Mouse (Mus musculus): ENCODE measurements around the gene Frrs1. TPM values are rescaled to one million over a fixed set of nuclear protein-coding genes. Genes with fewer than 3 reads are reported as not detected.

Frrs1 gene
- polyA plus RNA-seq, 1 experiment, result 0.92 TPM

- no peak for TF ChIP-seq TAL1 (IDR thresholded peaks at IDR 0.05; ENCODE audit: low read length)
- no peak for TF ChIP-seq GATA1 (IDR thresholded peaks at IDR 0.05; ENCODE audit: low read length)
- H3K36me3 ChIP-seq (ENCODE audit: control insufficient read depth), result peaks cover 91% of the 10 kb centered on the region
- H3K9me3 ChIP-seq (ENCODE audit: control insufficient read depth, low read length), result no peaks in the 10 kb centered on the region
Observed at GRCm38 (mm10) chr3:116889358-116889757, 30.1 kb downstream of the Frrs1 start.

GRCm38 (mm10) chr3:116890576-116890975, 31.3 kb downstream of the Frrs1 start:
- H3K36me3 ChIP-seq (ENCODE audit: control insufficient read depth), result peaks cover 91% of the 10 kb centered on the region
- no peak overlapping the region for H3K4me3 ChIP-seq (replicated peaks)
- no peaks in the 10 kb centered on the region for H3K27me3 ChIP-seq (ENCODE audit: control insufficient read depth)
- H3K9me3 ChIP-seq (ENCODE audit: control insufficient read depth, low read length), result no peaks in the 10 kb centered on the region
- H3K4me1 ChIP-seq (ENCODE audit: control insufficient read depth), result no peaks in the 10 kb centered on the region
- TF ChIP-seq GATA1 (IDR thresholded peaks at IDR 0.05; ENCODE audit: low read length), result no peak

More at GRCm38 (mm10) chr3:116889358-116889757, 30.1 kb downstream of the Frrs1 start:
- H3K27me3 ChIP-seq (ENCODE audit: control insufficient read depth), result no peaks in the 10 kb centered on the region
- no peak overlapping the region for H3K4me3 ChIP-seq (replicated peaks)
- H3K4me1 ChIP-seq (ENCODE audit: control insufficient read depth), result no peaks in the 10 kb centered on the region

- H3K36me3 ChIP-seq (ENCODE audit: control insufficient read depth), result peaks cover 91% of the 10 kb centered on the region
- TF ChIP-seq GATA1 (IDR thresholded peaks at IDR 0.05; ENCODE audit: low read length) (no peak), TAL1 (IDR thresholded peaks at IDR 0.05; ENCODE audit: low read length) (no peak)
- no peak overlapping the region for H3K4me3 ChIP-seq (replicated peaks)
- no peaks in the 10 kb centered on the region for H3K9me3 ChIP-seq (ENCODE audit: control insufficient read depth, low read length)
- H3K27me3 ChIP-seq (ENCODE audit: control insufficient read depth), result no peaks in the 10 kb centered on the region
- no peaks in the 10 kb centered on the region for H3K4me1 ChIP-seq (ENCODE audit: control insufficient read depth)
Observed at GRCm38 (mm10) chr3:116891436-116892205, 32.4 kb downstream of the Frrs1 start.

- Histone ChIP-seq H3K4me3 (replicated peaks) (no peak overlapping the region), H3K9me3 (ENCODE audit: control insufficient read depth, low read length) (peaks cover 2% of the 10 kb centered on the region; the same call in 1 of the 2 replicates), H3K4me1 (ENCODE audit: control insufficient read depth) (no peaks in the 10 kb centered on the region), H3K36me3 (ENCODE audit: control insufficient read depth) (peaks cover 91% of the 10 kb centered on the region), H3K27me3 (ENCODE audit: control insufficient read depth) (no peaks in the 10 kb centered on the region)
- TF ChIP-seq GATA1 (IDR thresholded peaks at IDR 0.05; ENCODE audit: low read length) (no peak), TAL1 (IDR thresholded peaks at IDR 0.05; ENCODE audit: low read length) (no peak)
Observed at GRCm38 (mm10) chr3:116892206-116892563, 32.9 kb downstream of the Frrs1 start.

GRCm38 (mm10) chr3:116892872-116893271, 33.6 kb downstream of the Frrs1 start:
- peaks cover 91% of the 10 kb centered on the region for H3K36me3 ChIP-seq (ENCODE audit: control insufficient read depth)
- no peak for TF ChIP-seq GATA1 (IDR thresholded peaks at IDR 0.05; ENCODE audit: low read length)
- no peak for TF ChIP-seq TAL1 (IDR thresholded peaks at IDR 0.05; ENCODE audit: low read length)
- H3K27me3 ChIP-seq (ENCODE audit: control insufficient read depth), result no peaks in the 10 kb centered on the region
- no peaks in the 10 kb centered on the region for H3K4me1 ChIP-seq (ENCODE audit: control insufficient read depth)
- peaks cover 5% of the 10 kb centered on the region; the same call in 1 of the 2 replicates for H3K9me3 ChIP-seq (ENCODE audit: control insufficient read depth, low read length)
- no peak overlapping the region for H3K4me3 ChIP-seq (replicated peaks)

- TF ChIP-seq TAL1 (IDR thresholded peaks at IDR 0.05; ENCODE audit: low read length), result no peak
- TF ChIP-seq GATA1 (IDR thresholded peaks at IDR 0.05; ENCODE audit: low read length), result no peak
- Histone ChIP-seq H3K27me3 (ENCODE audit: control insufficient read depth) (no peaks in the 10 kb centered on the region), H3K9me3 (ENCODE audit: control insufficient read depth, low read length) (no peaks in the 10 kb centered on the region), H3K36me3 (ENCODE audit: control insufficient read depth) (peaks cover 90% of the 10 kb centered on the region), H3K4me3 (replicated peaks) (no peak overlapping the region), H3K4me1 (ENCODE audit: control insufficient read depth) (no peaks in the 10 kb centered on the region)
Observed at GRCm38 (mm10) chr3:116904158-116904557, 44.9 kb downstream of the Frrs1 start.

- Histone ChIP-seq H3K4me1 (ENCODE audit: control insufficient read depth) (no peaks in the 10 kb centered on the region), H3K27me3 (ENCODE audit: control insufficient read depth) (no peaks in the 10 kb centered on the region), H3K9me3 (ENCODE audit: control insufficient read depth, low read length) (no peaks in the 10 kb centered on the region), H3K4me3 (replicated peaks) (no peak overlapping the region), H3K36me3 (ENCODE audit: control insufficient read depth) (peaks cover 74% of the 10 kb centered on the region)
- no peak for TF ChIP-seq TAL1 (IDR thresholded peaks at IDR 0.05; ENCODE audit: low read length)
Observed at GRCm38 (mm10) chr3:116905898-116906297, 46.6 kb downstream of the Frrs1 start.

GRCm38 (mm10) chr3:116906596-116906995, 47.3 kb downstream of the Frrs1 start:
- Histone ChIP-seq H3K4me1 (ENCODE audit: control insufficient read depth) (no peaks in the 10 kb centered on the region), H3K9me3 (ENCODE audit: control insufficient read depth, low read length) (no peaks in the 10 kb centered on the region), H3K36me3 (ENCODE audit: control insufficient read depth) (peaks cover 67% of the 10 kb centered on the region), H3K27me3 (ENCODE audit: control insufficient read depth) (no peaks in the 10 kb centered on the region), H3K4me3 (replicated peaks) (no peak overlapping the region)
- TF ChIP-seq TAL1 (IDR thresholded peaks at IDR 0.05; ENCODE audit: low read length), result no peak
- TF ChIP-seq GATA1 (IDR thresholded peaks at IDR 0.05; ENCODE audit: low read length), result no peak

GRCm38 (mm10) chr3:116914374-116914773, 55.1 kb downstream of the Frrs1 start:
- H3K36me3 ChIP-seq (ENCODE audit: control insufficient read depth), result no peaks in the 10 kb centered on the region
- no peaks in the 10 kb centered on the region for H3K9me3 ChIP-seq (ENCODE audit: control insufficient read depth, low read length)
- H3K4me3 ChIP-seq (replicated peaks), result no peak overlapping the region
- no peaks in the 10 kb centered on the region for H3K27me3 ChIP-seq (ENCODE audit: control insufficient read depth)
- TF ChIP-seq GATA1 (IDR thresholded peaks at IDR 0.05; ENCODE audit: low read length), result no peak
- TF ChIP-seq TAL1 (IDR thresholded peaks at IDR 0.05; ENCODE audit: low read length), result no peak
- H3K4me1 ChIP-seq (ENCODE audit: control insufficient read depth), result no peaks in the 10 kb centered on the region

- TF ChIP-seq TAL1 (IDR thresholded peaks at IDR 0.05; ENCODE audit: low read length) (no peak), GATA1 (IDR thresholded peaks at IDR 0.05; ENCODE audit: low read length) (no peak)
- no peak overlapping the region for H3K4me3 ChIP-seq (replicated peaks)
Observed at GRCm38 (mm10) chr3:116914931-116915330, 55.7 kb downstream of the Frrs1 start.

More at GRCm38 (mm10) chr3:116914931-116915330, 55.7 kb downstream of the Frrs1 start:
- Histone ChIP-seq H3K4me1 (ENCODE audit: control insufficient read depth) (no peaks in the 10 kb centered on the region), H3K27me3 (ENCODE audit: control insufficient read depth) (no peaks in the 10 kb centered on the region), H3K36me3 (ENCODE audit: control insufficient read depth) (no peaks in the 10 kb centered on the region), H3K9me3 (ENCODE audit: control insufficient read depth, low read length) (no peaks in the 10 kb centered on the region)

Measured in erythroblast, embryonic 14.5 days (primary cell).